Mouse (Mus musculus): ENCODE results near the gene Limch1. TPM values are rescaled to one million over a fixed set of nuclear protein-coding genes. Genes with fewer than 3 reads are reported as not detected.

Limch1 gene
- polyA plus RNA-seq, 1 experiment from 2014 or later = 81.0 TPM

DNA sequence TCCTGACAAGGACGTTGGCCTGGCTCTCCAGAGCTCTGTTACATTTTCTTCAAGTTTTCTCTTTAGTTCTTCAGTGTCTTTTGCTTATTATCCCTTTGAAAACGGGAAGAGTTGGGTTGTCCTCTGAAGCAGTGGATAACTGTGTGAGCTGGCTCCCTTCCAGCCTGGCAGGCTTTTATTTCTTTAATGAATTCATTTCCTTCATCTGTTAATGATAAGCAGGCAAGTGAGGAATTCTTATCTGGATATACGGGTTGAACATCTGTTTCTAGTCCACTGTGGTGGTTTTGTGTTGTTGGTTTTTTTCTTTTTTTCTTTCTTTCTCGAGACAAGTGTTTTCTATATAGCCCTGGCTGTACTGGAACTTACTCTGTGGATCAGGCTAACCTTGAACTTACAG is 22.4 kb downstream of the Limch1 start:
- Histone ChIP-seq H3K27me3 (replicated peaks; ENCODE audit: control insufficient read depth, insufficient read depth, low read length) (no peaks in the 10 kb centered on the region), H3K4me1 (replicated peaks; ENCODE audit: control insufficient read depth, insufficient read depth, low read length) (peaks cover 2% of the 10 kb centered on the region; the same call in 1 of the 2 replicates), H3K9ac (replicated peaks; ENCODE audit: low read depth, low read length) (no peak overlapping the region), H3K4me3 (replicated peaks; ENCODE audit: low read length) (no peak overlapping the region), H3K27ac (ENCODE audit: low read length) (no peak overlapping the region), H3K4me2 (ENCODE audit: low read length) (no peak overlapping the region), H3K9me3 (ENCODE audit: control insufficient read depth, low read length) (no peaks in the 10 kb centered on the region), H3K36me3 (ENCODE audit: control insufficient read depth, insufficient read depth) (no peaks in the 10 kb centered on the region)
- no peak for ATAC-seq
- WGBS = 11% methylated on average over 4 of the region's 4 CpGs

DNA sequence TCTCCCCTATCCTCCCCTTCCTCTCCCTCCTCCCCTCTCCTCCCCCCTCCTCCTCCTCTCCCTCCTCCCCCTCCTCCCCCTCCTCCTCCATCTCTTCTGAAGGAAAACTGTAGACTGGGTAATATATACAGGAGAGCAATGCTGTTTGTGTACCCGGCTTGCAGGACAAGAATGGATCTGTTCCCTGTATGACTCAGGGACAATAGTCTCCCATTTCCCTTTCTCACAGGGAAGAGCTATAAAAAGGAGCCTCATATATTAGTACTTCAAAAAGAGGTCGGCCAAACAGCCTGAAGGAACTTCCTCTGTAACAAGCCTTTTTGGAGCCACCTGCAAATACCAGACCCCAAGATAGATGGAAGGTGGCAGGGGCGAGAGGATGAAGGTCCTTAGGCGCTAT is 23.4 kb downstream of the Limch1 start:
- Histone ChIP-seq H3K4me3 (replicated peaks; ENCODE audit: low read length) (no peak overlapping the region), H3K4me1 (replicated peaks; ENCODE audit: control insufficient read depth, insufficient read depth, low read length) (peaks cover 2% of the 10 kb centered on the region; the same call in 1 of the 2 replicates), H3K36me3 (ENCODE audit: control insufficient read depth, insufficient read depth) (no peaks in the 10 kb centered on the region), H3K9ac (replicated peaks; ENCODE audit: low read depth, low read length) (no peak overlapping the region), H3K27ac (ENCODE audit: low read length) (no peak overlapping the region), H3K4me2 (ENCODE audit: low read length) (no peak overlapping the region), H3K27me3 (replicated peaks; ENCODE audit: control insufficient read depth, insufficient read depth, low read length) (no peaks in the 10 kb centered on the region), H3K9me3 (ENCODE audit: control insufficient read depth, low read length) (no peaks in the 10 kb centered on the region)
- WGBS = 51% methylated on average over 4 of the region's 4 CpGs
- no peak for ATAC-seq

GRCm38 (mm10) chr5:66769558-66769957 is 23.9 kb downstream of the Limch1 start:
- no peak for ATAC-seq
- no peak overlapping the region for H3K27ac ChIP-seq (ENCODE audit: low read length)
- H3K27me3 ChIP-seq (replicated peaks; ENCODE audit: control insufficient read depth, insufficient read depth, low read length) = no peaks in the 10 kb centered on the region
- WGBS = 93% methylated on average over 5 of the region's 5 CpGs
- no peak overlapping the region for H3K4me3 ChIP-seq (replicated peaks; ENCODE audit: low read length)
- H3K4me1 ChIP-seq (replicated peaks; ENCODE audit: control insufficient read depth, insufficient read depth, low read length) = peaks cover 2% of the 10 kb centered on the region; the same call in 1 of the 2 replicates
- H3K9me3 ChIP-seq (ENCODE audit: control insufficient read depth, low read length) = no peaks in the 10 kb centered on the region
- no peak overlapping the region for H3K9ac ChIP-seq (replicated peaks; ENCODE audit: low read depth, low read length)
- H3K4me2 ChIP-seq (ENCODE audit: low read length) = no peak overlapping the region
- no peaks in the 10 kb centered on the region for H3K36me3 ChIP-seq (ENCODE audit: control insufficient read depth, insufficient read depth)

DNA sequence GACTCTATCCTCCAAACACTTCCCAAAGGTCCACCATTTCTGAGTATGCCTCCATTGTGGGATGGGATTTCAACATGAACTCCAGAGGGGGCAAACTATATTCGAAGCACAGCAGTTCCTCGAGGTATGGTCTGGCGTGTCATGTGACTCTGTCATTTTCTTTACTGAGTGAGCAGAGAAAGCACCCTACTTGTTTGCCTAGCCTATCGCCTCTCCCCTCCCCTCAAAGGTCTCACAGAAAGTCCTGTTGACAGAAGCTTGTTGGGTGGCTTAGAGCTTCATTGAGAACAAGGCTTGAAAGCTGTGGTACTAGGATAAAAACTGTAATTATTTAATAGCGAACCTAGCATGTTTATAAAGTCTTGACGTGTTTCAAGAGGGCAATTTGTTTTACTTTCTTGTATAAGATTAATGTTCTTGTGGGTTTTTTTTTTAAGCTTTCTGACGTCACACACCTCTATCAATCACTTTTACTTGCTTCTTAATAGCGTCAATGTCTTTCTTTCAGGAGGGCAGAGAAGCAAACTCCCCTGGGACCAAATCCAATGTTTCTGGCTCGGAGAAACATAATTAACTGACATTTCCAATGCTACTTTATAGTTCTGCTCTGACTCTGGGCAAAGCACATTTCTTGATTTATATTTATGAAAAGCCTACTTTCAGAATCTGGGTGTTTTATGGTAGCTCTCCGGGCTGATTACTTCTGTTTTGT is 32.5 kb downstream of the Limch1 start:
- Histone ChIP-seq H3K36me3 (ENCODE audit: control insufficient read depth, insufficient read depth) (no peaks in the 10 kb centered on the region), H3K27ac (ENCODE audit: low read length) (no peak overlapping the region), H3K4me2 (ENCODE audit: low read length) (no peak overlapping the region), H3K9me3 (ENCODE audit: control insufficient read depth, low read length) (no peaks in the 10 kb centered on the region), H3K9ac (replicated peaks; ENCODE audit: low read depth, low read length) (no peak overlapping the region), H3K4me3 (replicated peaks; ENCODE audit: low read length) (no peak overlapping the region), H3K27me3 (replicated peaks; ENCODE audit: control insufficient read depth, insufficient read depth, low read length) (no peaks in the 10 kb centered on the region), H3K4me1 (replicated peaks; ENCODE audit: control insufficient read depth, insufficient read depth, low read length) (no peaks in the 10 kb centered on the region)
- 70% methylated on average over 10 of the region's 10 CpGs for WGBS
- ATAC-seq = no peak

DNA sequence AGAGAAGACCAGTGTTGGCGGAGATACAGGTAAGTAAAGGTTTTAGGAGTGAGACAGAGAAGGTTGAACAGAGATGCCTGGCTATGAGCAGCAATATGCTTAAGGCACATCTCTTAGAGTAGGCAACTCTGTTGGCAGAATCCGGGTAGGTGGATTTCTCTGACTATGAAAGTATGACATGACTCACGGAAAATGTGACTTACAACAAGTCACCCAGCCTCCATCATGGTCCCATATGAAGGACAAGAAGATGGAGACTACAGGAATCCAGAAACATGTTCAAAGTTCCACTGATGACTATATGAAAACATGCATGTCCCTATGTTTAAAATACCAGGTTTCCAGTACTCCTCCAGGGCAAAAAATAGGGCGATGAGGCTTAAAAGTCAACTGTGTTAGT is 34.7 kb downstream of the Limch1 start:
- WGBS = 97% methylated on average over 4 of the region's 4 CpGs
- no peaks in the 10 kb centered on the region for H3K27me3 ChIP-seq (replicated peaks; ENCODE audit: control insufficient read depth, insufficient read depth, low read length)

DNA sequence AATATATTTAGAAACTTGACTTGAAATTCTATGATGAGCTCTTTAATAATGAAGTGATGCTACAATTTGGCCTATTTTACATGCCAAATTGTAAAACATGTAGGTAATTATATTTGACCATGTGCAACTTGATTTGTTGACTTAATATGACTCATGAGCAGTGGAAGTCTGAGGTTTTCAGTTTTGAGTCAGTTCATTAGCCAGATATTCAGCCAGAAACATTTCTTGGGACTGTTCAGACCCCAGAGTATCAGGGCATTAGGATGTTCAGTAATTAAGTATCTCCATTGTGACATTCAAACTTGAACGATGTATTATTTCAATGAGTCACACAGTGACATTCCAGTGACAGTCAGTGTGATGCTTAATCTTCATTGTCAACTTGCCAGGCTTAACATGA is 35.9 kb downstream of the Limch1 start:
- no peaks in the 10 kb centered on the region for H3K4me1 ChIP-seq (replicated peaks; ENCODE audit: control insufficient read depth, insufficient read depth, low read length)
- no peaks in the 10 kb centered on the region for H3K27me3 ChIP-seq (replicated peaks; ENCODE audit: control insufficient read depth, insufficient read depth, low read length)
- H3K4me3 ChIP-seq (replicated peaks; ENCODE audit: low read length) = no peak overlapping the region
- no peaks in the 10 kb centered on the region for H3K36me3 ChIP-seq (ENCODE audit: control insufficient read depth, insufficient read depth)
- H3K27ac ChIP-seq (ENCODE audit: low read length) = no peak overlapping the region
- WGBS = 87% methylated on average over 1 of the region's 1 CpGs
- H3K9me3 ChIP-seq (ENCODE audit: control insufficient read depth, low read length) = no peaks in the 10 kb centered on the region
- ATAC-seq = no peak
- no peak overlapping the region for H3K4me2 ChIP-seq (ENCODE audit: low read length)
- no peak overlapping the region for H3K9ac ChIP-seq (replicated peaks; ENCODE audit: low read depth, low read length)

More for the DNA sequence above, 34.7 kb downstream of the Limch1 start:
- no peak overlapping the region for H3K9ac ChIP-seq (replicated peaks; ENCODE audit: low read depth, low read length)
- no peaks in the 10 kb centered on the region for H3K36me3 ChIP-seq (ENCODE audit: control insufficient read depth, insufficient read depth)
- H3K4me3 ChIP-seq (replicated peaks; ENCODE audit: low read length) = no peak overlapping the region
- H3K4me2 ChIP-seq (ENCODE audit: low read length) = no peak overlapping the region
- ATAC-seq = no peak
- H3K27ac ChIP-seq (ENCODE audit: low read length) = no peak overlapping the region
- no peaks in the 10 kb centered on the region for H3K9me3 ChIP-seq (ENCODE audit: control insufficient read depth, low read length)
- no peaks in the 10 kb centered on the region for H3K4me1 ChIP-seq (replicated peaks; ENCODE audit: control insufficient read depth, insufficient read depth, low read length)

- no peaks in the 10 kb centered on the region for H3K4me1 ChIP-seq (replicated peaks; ENCODE audit: control insufficient read depth, insufficient read depth, low read length)
- ATAC-seq = no peak
- no peaks in the 10 kb centered on the region for H3K27me3 ChIP-seq (replicated peaks; ENCODE audit: control insufficient read depth, insufficient read depth, low read length)
- no peaks in the 10 kb centered on the region for H3K9me3 ChIP-seq (ENCODE audit: control insufficient read depth, low read length)
- no peak overlapping the region for H3K27ac ChIP-seq (ENCODE audit: low read length)
- 96% methylated on average over 2 of the region's 2 CpGs for WGBS
- no peak overlapping the region for H3K9ac ChIP-seq (replicated peaks; ENCODE audit: low read depth, low read length)
- H3K36me3 ChIP-seq (ENCODE audit: control insufficient read depth, insufficient read depth) = no peaks in the 10 kb centered on the region
- no peak overlapping the region for H3K4me2 ChIP-seq (ENCODE audit: low read length)
- no peak overlapping the region for H3K4me3 ChIP-seq (replicated peaks; ENCODE audit: low read length)
Observed at GRCm38 (mm10) chr5:66782851-66783250, 37.2 kb downstream of the Limch1 start.

- H3K27me3 ChIP-seq (replicated peaks; ENCODE audit: control insufficient read depth, insufficient read depth, low read length) = no peaks in the 10 kb centered on the region
- H3K4me3 ChIP-seq (replicated peaks; ENCODE audit: low read length) = no peak overlapping the region
- no peak for ATAC-seq
- no peaks in the 10 kb centered on the region for H3K9me3 ChIP-seq (ENCODE audit: control insufficient read depth, low read length)
- H3K9ac ChIP-seq (replicated peaks; ENCODE audit: low read depth, low read length) = no peak overlapping the region
- no peaks in the 10 kb centered on the region for H3K4me1 ChIP-seq (replicated peaks; ENCODE audit: control insufficient read depth, insufficient read depth, low read length)
- H3K27ac ChIP-seq (ENCODE audit: low read length) = no peak overlapping the region
- 75% methylated on average over 9 of the region's 9 CpGs for WGBS
- H3K4me2 ChIP-seq (ENCODE audit: low read length) = no peak overlapping the region
- no peaks in the 10 kb centered on the region for H3K36me3 ChIP-seq (ENCODE audit: control insufficient read depth, insufficient read depth)
Observed at GRCm38 (mm10) chr5:66784624-66785361, 39.2 kb downstream of the Limch1 start.

DNA sequence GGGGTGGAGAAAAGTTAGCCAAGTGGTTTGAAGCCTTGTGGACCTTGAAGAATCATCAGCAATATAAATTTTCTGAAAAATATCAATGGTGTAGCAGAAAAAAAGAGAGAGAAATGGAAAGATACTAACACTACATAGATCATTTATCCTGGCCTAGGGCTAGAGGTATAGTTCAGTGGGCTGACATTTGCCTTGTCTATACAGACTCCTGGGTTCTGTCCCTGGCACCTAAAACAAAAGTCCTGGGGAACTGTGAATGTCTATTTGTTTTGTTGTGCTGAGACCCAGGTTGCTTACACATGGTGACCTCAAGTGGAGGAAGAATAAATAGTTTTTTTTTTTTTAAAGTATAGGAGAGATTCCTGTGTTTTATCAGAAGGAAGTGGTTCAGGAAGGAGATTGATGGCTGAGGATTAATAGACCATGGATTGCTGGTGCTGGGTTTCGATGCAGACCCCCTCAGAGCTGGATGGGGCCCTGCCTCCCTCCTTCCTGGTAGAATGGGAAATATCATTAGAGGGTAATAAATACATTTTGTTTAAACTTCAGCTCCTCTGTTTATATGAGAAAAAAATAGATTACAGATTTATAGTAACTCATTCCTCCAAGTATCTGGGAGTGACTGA is 40.5 kb downstream of the Limch1 start:
- Histone ChIP-seq H3K4me2 (ENCODE audit: low read length) (no peak overlapping the region), H3K27me3 (replicated peaks; ENCODE audit: control insufficient read depth, insufficient read depth, low read length) (no peaks in the 10 kb centered on the region), H3K36me3 (ENCODE audit: control insufficient read depth, insufficient read depth) (no peaks in the 10 kb centered on the region), H3K27ac (ENCODE audit: low read length) (no peak overlapping the region), H3K9me3 (ENCODE audit: control insufficient read depth, low read length) (no peaks in the 10 kb centered on the region), H3K9ac (replicated peaks; ENCODE audit: low read depth, low read length) (no peak overlapping the region), H3K4me1 (replicated peaks; ENCODE audit: control insufficient read depth, insufficient read depth, low read length) (no peaks in the 10 kb centered on the region), H3K4me3 (replicated peaks; ENCODE audit: low read length) (no peak overlapping the region)
- WGBS = 91% methylated on average over 1 of the region's 1 CpGs
- ATAC-seq = no peak

Measured in forebrain, embryonic 16.5 days (tissue).